Mouse (Mus musculus) neural tube, embryonic 15.5 days (tissue): Measurements from ENCODE around the gene 6330409D20Rik. TPM values are rescaled to one million over a fixed set of nuclear protein-coding genes. Genes with fewer than 3 reads are reported as not detected.

Experiments
- ATAC-seq: fragments of 200-750 bp; cut with Nextera tagmentation; 2 replicates; pipeline ENCODE4 v1.8.0; 2017; ENCODE audit warnings: mild to moderate bottlenecking, moderate TSS enrichment, moderate library complexity; ENCODE audit not compliant: low FRiP score
- H3K27ac ChIP-seq: fragments of 300-500 bp; sonication (generic); replicated peaks from 2 replicates; pipeline ENCODE4 v1.5.1; 2015; ENCODE audit warnings: mild to moderate bottlenecking, inconsistent platforms
- H3K27me3 ChIP-seq: fragments of 300-500 bp; sonication (generic); replicated peaks from 2 replicates; pipeline ENCODE4 v1.6.1; 2015; ENCODE audit warnings: inconsistent platforms
- H3K36me3 ChIP-seq: fragments of 300-500 bp; sonication (generic); 2 replicates; pipeline ENCODE4 v1.6.1; 2015; ENCODE audit warnings: inconsistent platforms
- H3K4me1 ChIP-seq: fragments of 300-500 bp; sonication (generic); 2 replicates; pipeline ENCODE4 v1.6.1; 2015; ENCODE audit warnings: inconsistent platforms
- H3K4me2 ChIP-seq: fragments of 300-500 bp; sonication (generic); 2 replicates; pipeline ENCODE4 v1.6.1; 2015; ENCODE audit warnings: inconsistent platforms, mild to moderate bottlenecking, moderate library complexity
- H3K4me3 ChIP-seq: fragments of 300-500 bp; sonication (generic); replicated peaks from 2 replicates; pipeline ENCODE4 v1.5.1; 2015; ENCODE audit warnings: mild to moderate bottlenecking, inconsistent platforms
- H3K9ac ChIP-seq: fragments of 300-500 bp; sonication (generic); replicated peaks from 2 replicates; pipeline ENCODE4 v1.6.1; 2015; ENCODE audit warnings: mild to moderate bottlenecking, inconsistent platforms
- H3K9me3 ChIP-seq: fragments of 300-500 bp; sonication (generic); replicated peaks from 2 replicates; pipeline ENCODE4 v1.6.1; 2016; ENCODE audit warnings: inconsistent platforms
- WGBS: fragments of 180-500 bp; shearing (Covaris S2); methylation state at CpG from one replicate; pipeline ENCODE4 v1.1.7; 2015; ENCODE audit warnings: mixed read lengths; 5-methylcytosine and 5-hydroxymethylcytosine counted together
- polyA plus RNA-seq: library from polyadenylated mRNA; unstranded; fragments of >200 nt; fragmentation: Nextera tagmentation; extraction: Ambion mirVana; gene quantifications from 2 replicates; pipeline ENCODE4 v1.2.1, GENCODE M21; 2015

Gene 6330409D20Rik
- polyA plus RNA-seq, 1 experiment from 2014 or later: 2.9 TPM

GRCm38 (mm10) chr2:32771886-32772285 lies 31.1 kb upstream of the 6330409D20Rik start:
- no peak overlapping the region for H3K4me2 ChIP-seq
- H3K4me3 ChIP-seq: no peak overlapping the region
- no peaks in the 10 kb centered on the region for H3K9me3 ChIP-seq
- H3K36me3 ChIP-seq: no peaks in the 10 kb centered on the region
- H3K27ac ChIP-seq: no peak overlapping the region
- H3K9ac ChIP-seq: no peak overlapping the region
- H3K4me1 ChIP-seq: peaks cover 20% of the 10 kb centered on the region
- ATAC-seq: no peak
- 0 out of 2 replicates have a peak, but pooled peaks cover 4% of the 10 kb centered on the region for H3K27me3 ChIP-seq
- 33% methylated on average over 12 of the region's 12 CpGs for WGBS

- no peak overlapping the region for H3K27ac ChIP-seq
- H3K27me3 ChIP-seq: no peaks in the 10 kb centered on the region
- no peak for ATAC-seq
- H3K36me3 ChIP-seq: no peaks in the 10 kb centered on the region
- no peak overlapping the region for H3K4me2 ChIP-seq
- WGBS: 75% methylated on average over 5 of the region's 5 CpGs
- H3K4me3 ChIP-seq: no peak overlapping the region
- H3K9me3 ChIP-seq: no peaks in the 10 kb centered on the region
- 0 out of 2 replicates have a peak, but pooled peaks cover 2% of the 10 kb centered on the region for H3K4me1 ChIP-seq
- no peak overlapping the region for H3K9ac ChIP-seq
Observed at GRCm38 (mm10) chr2:32769327-32770085, 28.7 kb upstream of the 6330409D20Rik start.

GRCm38 (mm10) chr2:32768661-32769285 lies 28.0 kb upstream of the 6330409D20Rik start:
- WGBS: 61% methylated on average over 19 of the region's 19 CpGs
- H3K27me3 ChIP-seq: no peaks in the 10 kb centered on the region
- H3K36me3 ChIP-seq: no peaks in the 10 kb centered on the region
- no peaks in the 10 kb centered on the region for H3K9me3 ChIP-seq
- no peak overlapping the region for H3K4me2 ChIP-seq
- no peak overlapping the region for H3K4me3 ChIP-seq
- ATAC-seq: no peak
- H3K4me1 ChIP-seq: 0 out of 2 replicates have a peak, but pooled peaks cover 2% of the 10 kb centered on the region
- no peak overlapping the region for H3K27ac ChIP-seq
- no peak overlapping the region for H3K9ac ChIP-seq

- Histone ChIP-seq H3K36me3 (peaks cover 13% of the 10 kb centered on the region), H3K27ac (no peak overlapping the region), H3K4me2 (no peak overlapping the region), H3K4me1 (0 out of 2 replicates have a peak, but pooled peaks cover 2% of the 10 kb centered on the region), H3K9me3 (no peaks in the 10 kb centered on the region), H3K27me3 (no peaks in the 10 kb centered on the region), H3K9ac (no peak overlapping the region), H3K4me3 (no peak overlapping the region)
- ATAC-seq: no peak
- WGBS: 73% methylated on average over 12 of the region's 12 CpGs
Observed at GRCm38 (mm10) chr2:32767241-32767640, 26.4 kb upstream of the 6330409D20Rik start.

- Histone ChIP-seq H3K27me3 (no peaks in the 10 kb centered on the region), H3K4me1 (peaks cover 8% of the 10 kb centered on the region), H3K27ac (no peak overlapping the region), H3K4me3 (no peak overlapping the region), H3K9ac (no peak overlapping the region), H3K36me3 (peaks cover 33% of the 10 kb centered on the region), H3K9me3 (no peaks in the 10 kb centered on the region), H3K4me2 (no peak overlapping the region)
- no peak for ATAC-seq
- WGBS: 86% methylated on average over 3 of the region's 3 CpGs
Observed at GRCm38 (mm10) chr2:32763353-32763752, 22.5 kb upstream of the 6330409D20Rik start.

GRCm38 (mm10) chr2:32761859-32762258 lies 21.0 kb upstream of the 6330409D20Rik start:
- no peaks in the 10 kb centered on the region for H3K9me3 ChIP-seq
- H3K27me3 ChIP-seq: no peaks in the 10 kb centered on the region
- 85% methylated on average over 4 of the region's 4 CpGs for WGBS
- no peak overlapping the region for H3K27ac ChIP-seq
- no peak overlapping the region for H3K4me2 ChIP-seq
- H3K4me1 ChIP-seq: peaks cover 15% of the 10 kb centered on the region
- H3K9ac ChIP-seq: no peak overlapping the region
- H3K4me3 ChIP-seq: no peak overlapping the region
- H3K36me3 ChIP-seq: peaks cover 33% of the 10 kb centered on the region
- no peak for ATAC-seq

- Histone ChIP-seq H3K36me3 (peaks cover 33% of the 10 kb centered on the region), H3K27ac (no peak overlapping the region), H3K27me3 (no peaks in the 10 kb centered on the region), H3K4me1 (peaks cover 19% of the 10 kb centered on the region), H3K9ac (no peak overlapping the region), H3K4me2 (no peak overlapping the region), H3K4me3 (no peak overlapping the region), H3K9me3 (no peaks in the 10 kb centered on the region)
- no peak for ATAC-seq
- WGBS: 91% methylated on average over 14 of the region's 14 CpGs
Observed at GRCm38 (mm10) chr2:32761361-32761760, 20.5 kb upstream of the 6330409D20Rik start.

GRCm38 (mm10) chr2:32759001-32759400 lies 18.2 kb upstream of the 6330409D20Rik start:
- Histone ChIP-seq H3K4me3 (no peak overlapping the region), H3K27me3 (no peaks in the 10 kb centered on the region), H3K36me3 (peaks cover 43% of the 10 kb centered on the region), H3K27ac (no peak overlapping the region), H3K4me1 (peaks cover 19% of the 10 kb centered on the region), H3K9ac (no peak overlapping the region), H3K4me2 (no peak overlapping the region), H3K9me3 (no peaks in the 10 kb centered on the region)
- no peak for ATAC-seq
- WGBS: 92% methylated on average over 2 of the region's 2 CpGs

GRCm38 (mm10) chr2:32758503-32758902 lies 17.7 kb upstream of the 6330409D20Rik start:
- H3K36me3 ChIP-seq: peaks cover 45% of the 10 kb centered on the region
- peak overlapping the region; percentile 58; the same call in 1 of the 2 replicates for H3K4me2 ChIP-seq
- 82% methylated on average over 8 of the region's 8 CpGs for WGBS
- H3K4me1 ChIP-seq: peaks cover 19% of the 10 kb centered on the region
- H3K27ac ChIP-seq: no peak overlapping the region; the same call in 1 of the 2 replicates
- 0 out of 2 replicates have a peak overlapping the region, but pooled peaks have one; percentile 74 for H3K4me3 ChIP-seq
- no peak for ATAC-seq
- no peaks in the 10 kb centered on the region for H3K9me3 ChIP-seq
- no peaks in the 10 kb centered on the region for H3K27me3 ChIP-seq
- H3K9ac ChIP-seq: no peak overlapping the region

- ATAC-seq: peak; percentile 96
- under 1% methylated on average over 66 of the region's 66 CpGs for WGBS
- Histone ChIP-seq H3K36me3 (peaks cover 46% of the 10 kb centered on the region), H3K4me3 (peak within 1 kb of the TSS; percentile 74), H3K27me3 (no peaks in the 10 kb centered on the region), H3K4me2 (peak within 1 kb of the TSS; percentile 58), H3K4me1 (peaks cover 19% of the 10 kb centered on the region), H3K9ac (peak within 1 kb of the TSS; percentile 90), H3K9me3 (no peaks in the 10 kb centered on the region), H3K27ac (peak within 1 kb of the TSS; percentile 95)
Observed at GRCm38 (mm10) chr2:32757056-32757845, 16.4 kb upstream of the 6330409D20Rik start, which contains the start of gene Tor2a. Gene Tor2a (plus strand): TSS chr2:32757234.

GRCm38 (mm10) chr2:32756674-32757055 lies 15.8 kb upstream of the 6330409D20Rik start:
- H3K4me3 ChIP-seq: peak overlapping the region; percentile 74
- peaks cover 43% of the 10 kb centered on the region for H3K36me3 ChIP-seq
- peaks cover 22% of the 10 kb centered on the region for H3K4me1 ChIP-seq
- peak; percentile 49; the same call in 1 of the 2 replicates for ATAC-seq
- 36% methylated on average over 6 of the region's 6 CpGs for WGBS
- H3K27ac ChIP-seq: 0 out of 2 replicates have a peak overlapping the region, but pooled peaks have one; percentile 20
- H3K9me3 ChIP-seq: no peaks in the 10 kb centered on the region
- peak overlapping the region; percentile 58 for H3K4me2 ChIP-seq
- H3K27me3 ChIP-seq: no peaks in the 10 kb centered on the region
- H3K9ac ChIP-seq: no peak overlapping the region
